16 mouse cellular contexts compared by ENCODE assay signal in the genomic region with DNA sequence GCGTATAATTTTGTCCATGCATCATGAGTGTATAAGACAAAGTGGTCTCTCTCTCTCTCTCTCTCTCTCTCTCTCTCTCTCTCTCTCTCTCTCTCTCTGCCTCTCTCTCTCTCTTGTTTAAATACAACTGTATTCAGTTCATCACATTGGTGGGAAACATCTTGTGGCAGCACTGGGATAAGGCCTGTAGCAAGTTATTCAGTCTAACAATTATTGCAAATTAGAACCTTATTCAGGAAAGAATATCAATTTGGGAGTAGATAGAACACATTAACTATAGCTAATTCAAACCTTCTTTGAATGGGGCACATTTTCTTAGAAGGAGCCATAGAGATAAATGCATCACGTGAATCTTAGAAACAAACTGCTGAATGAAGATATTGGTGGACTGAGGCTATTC.
DNase-seq lines count a peak whose midpoint lies in the region; ATAC-seq and TF ChIP-seq lines count a peak whose summit lies in the region.
"Had no signal": no experiment of that assay in that cellular context is flagged by ENCODE, and none has a peak within 500 bp of the region (broad histone marks: within the 10 kb centered on the region; RNA-seq: fewer than 3 reads in every experiment).

No protein-coding gene starts in this region.

- H3K9ac ChIP-seq in hindbrain, embryonic 13.5 days = no peak overlapping the region
- H3K9ac ChIP-seq in midbrain, embryonic 15.5 days = no peak overlapping the region
- H3K9ac ChIP-seq: limb, embryonic 12.5 days; liver, embryonic 14.5 days had no signal

- intact Hi-C loops in left cerebral cortex, adult 2 months (cut with DNase I) = loop anchor here (5.0 to 10.0 kb wide), 2 partner anchors 101 to 724 kb away; no protein-coding TSS in a partner anchor
- intact Hi-C loops in left cerebral cortex, postnatal 25 days (cut with DNase I) = loop anchor here (5.0 kb wide), 1 partner anchor 101 kb away; no protein-coding TSS in a partner anchor

- no peak for DNase-seq in left cerebral cortex, adult 2 months (ENCODE audit: extremely low spot score in 1 of 2, low spot score in 2 of 2)
- DNase-seq in left cerebral cortex, postnatal 25 days (ENCODE audit: low spot score in 2 of 2) = no peak
- no peak for DNase-seq in kidney, postnatal 10 days
- DNase-seq in kidney, adult 11 months = no peak
- no peak for DNase-seq in urinary bladder, postnatal 36 days (ENCODE audit: low spot score in 2 of 2)
- DNase-seq: adrenal gland, postnatal 10 days; heart, postnatal 36 days; thymus, postnatal 14 days had no signal

- no peak overlapping the region for H3K4me3 ChIP-seq in left cerebral cortex, adult 2 months
- no peak overlapping the region for H3K4me3 ChIP-seq in hindbrain, embryonic 13.5 days
- H3K4me3 ChIP-seq in midbrain, embryonic 15.5 days = no peak overlapping the region
- H3K4me3 ChIP-seq: limb, embryonic 12.5 days; myocyte had no signal

- H3K9me3 ChIP-seq in hindbrain, embryonic 13.5 days = no peaks in the 10 kb centered on the region
- no peaks in the 10 kb centered on the region for H3K9me3 ChIP-seq in midbrain, embryonic 15.5 days
- H3K9me3 ChIP-seq: limb, embryonic 12.5 days had no signal

- H3K4me2 ChIP-seq in hindbrain, embryonic 13.5 days = no peak overlapping the region
- H3K4me2 ChIP-seq in midbrain, embryonic 15.5 days = no peak overlapping the region
- H3K4me2 ChIP-seq: heart, embryonic 11.5 days; limb, embryonic 12.5 days had no signal

- no peak for TF ChIP-seq CTCF in left cerebral cortex, adult 2 months (IDR thresholded peaks at IDR 0.05)

- ATAC-seq in hindbrain, embryonic 13.5 days (ENCODE audit: low FRiP score) = peak; percentile 47
- peak; percentile 35 for ATAC-seq in midbrain, embryonic 15.5 days (replicated peaks)
- ATAC-seq: intestine, embryonic 16.5 days had no signal

- 0 out of 2 replicates have a peak overlapping the region, but pooled peaks have one; percentile 11 for H3K27ac ChIP-seq in left cerebral cortex, adult 2 months
- H3K27ac ChIP-seq in hindbrain, embryonic 13.5 days = peak overlapping the region; percentile 72
- H3K27ac ChIP-seq in midbrain, embryonic 15.5 days = peak overlapping the region; percentile 34; the same call in 1 of the 2 replicates
- H3K27ac ChIP-seq: kidney, postnatal 0 days; limb, embryonic 12.5 days; liver, embryonic 14.5 days had no signal

- no peaks in the 10 kb centered on the region for H3K27me3 ChIP-seq in hindbrain, embryonic 13.5 days
- no peaks in the 10 kb centered on the region for H3K27me3 ChIP-seq in midbrain, embryonic 15.5 days (replicated peaks)
- H3K27me3 ChIP-seq: limb, embryonic 12.5 days had no signal

- H3K36me3 ChIP-seq in hindbrain, embryonic 13.5 days = no peaks in the 10 kb centered on the region
- H3K36me3 ChIP-seq in midbrain, embryonic 15.5 days (replicated peaks) = no peaks in the 10 kb centered on the region
- H3K36me3 ChIP-seq: limb, embryonic 12.5 days had no signal

- WGBS in hindbrain, embryonic 13.5 days = 45% methylated on average over 2 of the region's 2 CpGs
- 27% methylated on average over 2 of the region's 2 CpGs for WGBS in midbrain, embryonic 15.5 days

- peaks cover 4% of the 10 kb centered on the region; the same call in 1 of the 2 replicates for H3K4me1 ChIP-seq in hindbrain, embryonic 13.5 days (replicated peaks)
- H3K4me1 ChIP-seq in midbrain, embryonic 15.5 days = no peaks in the 10 kb centered on the region
- H3K4me1 ChIP-seq: limb, embryonic 12.5 days had no signal

Comparison
In these comparisons a context has a peak if more than half of its experiments do, and no peak if none do; other contexts are left out.
1. H3K27ac ChIP-seq: peak in every context shown above with its lines; median percentile 72 in hindbrain, embryonic 13.5 days; 34 in midbrain, embryonic 15.5 days; 11 in left cerebral cortex, adult 2 months.